Mouse (Mus musculus) CH12.LX (cell line): ENCODE results near the gene Tm9sf2.

Experiments used
- CTCF ChIP-seq, 2 experiments: IDR thresholded peaks in 1 of 2; conservative IDR thresholded peaks in 1 of 2; 2 replicates each; pipeline ENCODE4 v1.5.1; 2011 to 2012; ENCODE audit warnings: low read depth in 2 of 2, low read length in 2 of 2, improper control_type of control experiment in 1 of 2, inconsistent platforms in 1 of 2, mild to moderate bottlenecking in 1 of 2, moderate library complexity in 1 of 2
- MAFK ChIP-seq: IDR thresholded peaks from 2 replicates; pipeline ENCODE4 v1.6.1; 2011; ENCODE audit warnings: low read length, improper control_type of control experiment; ENCODE audit not compliant: insufficient replicate concordance

DNA sequence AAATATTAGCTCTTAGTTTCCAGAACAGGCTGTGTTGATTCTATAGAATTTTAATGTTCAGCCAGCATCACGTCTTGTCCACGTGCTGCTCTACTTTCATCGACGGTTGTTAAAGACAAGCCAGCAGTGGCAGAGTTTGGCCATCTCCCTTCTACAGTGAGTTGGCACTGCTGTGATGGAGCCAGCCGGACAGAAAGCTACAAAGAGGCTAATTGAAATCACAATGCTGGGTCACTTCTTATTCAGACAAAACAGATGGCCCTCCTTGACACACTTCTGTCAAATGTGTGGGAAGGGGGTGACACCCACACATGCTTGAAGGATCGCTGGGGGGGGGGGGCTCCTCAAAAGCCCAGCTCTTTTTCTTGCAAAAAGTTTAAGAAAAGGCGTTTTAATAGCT, 62.1 kb downstream of the Tm9sf2 start:
- TF ChIP-seq CTCF (conservative IDR thresholded peaks at IDR 0.05 in 1 of 2, IDR thresholded peaks at IDR 0.05 in 1 of 2; ENCODE audit: low read depth in 2 of 2, low read length in 2 of 2): no peak
- no peak for TF ChIP-seq MAFK
